Mouse (Mus musculus): ENCODE data around the gene Olfr1360.
"Not testable (repeated sequence)": the region's sequence is repeated elsewhere in the genome, so short reads cannot be mapped to it uniquely, and the experiment has no call there.

Gene Olfr1360

GRCm38 (mm10) chr13:21677305-21677704 lies at the start of gene Olfr1360:
TSS of gene Olfr1360 (minus strand) at chr13:21677405.
- DNase-seq: no peak

- no peak for DNase-seq
These were observed 46.0 kb upstream of the Olfr1360 start for GRCm38 (mm10) chr13:21722993-21723836.

- DNase-seq: no peak
These were observed 45.2 kb upstream of the Olfr1360 start for GRCm38 (mm10) chr13:21722373-21722925.

GRCm38 (mm10) chr13:21721757-21722372 lies 44.7 kb upstream of the Olfr1360 start, which contains the start of gene Hist1h2bm:
TSS of gene Hist1h2bm (plus strand) at chr13:21722044.
- DNase-seq: peak; percentile 10

GRCm38 (mm10) chr13:21721107-21721756 lies 44.0 kb upstream of the Olfr1360 start:
- not testable (repeated sequence) for DNase-seq

GRCm38 (mm10) chr13:21718381-21719080 lies 41.3 kb upstream of the Olfr1360 start:
- no peak for DNase-seq

DNA sequence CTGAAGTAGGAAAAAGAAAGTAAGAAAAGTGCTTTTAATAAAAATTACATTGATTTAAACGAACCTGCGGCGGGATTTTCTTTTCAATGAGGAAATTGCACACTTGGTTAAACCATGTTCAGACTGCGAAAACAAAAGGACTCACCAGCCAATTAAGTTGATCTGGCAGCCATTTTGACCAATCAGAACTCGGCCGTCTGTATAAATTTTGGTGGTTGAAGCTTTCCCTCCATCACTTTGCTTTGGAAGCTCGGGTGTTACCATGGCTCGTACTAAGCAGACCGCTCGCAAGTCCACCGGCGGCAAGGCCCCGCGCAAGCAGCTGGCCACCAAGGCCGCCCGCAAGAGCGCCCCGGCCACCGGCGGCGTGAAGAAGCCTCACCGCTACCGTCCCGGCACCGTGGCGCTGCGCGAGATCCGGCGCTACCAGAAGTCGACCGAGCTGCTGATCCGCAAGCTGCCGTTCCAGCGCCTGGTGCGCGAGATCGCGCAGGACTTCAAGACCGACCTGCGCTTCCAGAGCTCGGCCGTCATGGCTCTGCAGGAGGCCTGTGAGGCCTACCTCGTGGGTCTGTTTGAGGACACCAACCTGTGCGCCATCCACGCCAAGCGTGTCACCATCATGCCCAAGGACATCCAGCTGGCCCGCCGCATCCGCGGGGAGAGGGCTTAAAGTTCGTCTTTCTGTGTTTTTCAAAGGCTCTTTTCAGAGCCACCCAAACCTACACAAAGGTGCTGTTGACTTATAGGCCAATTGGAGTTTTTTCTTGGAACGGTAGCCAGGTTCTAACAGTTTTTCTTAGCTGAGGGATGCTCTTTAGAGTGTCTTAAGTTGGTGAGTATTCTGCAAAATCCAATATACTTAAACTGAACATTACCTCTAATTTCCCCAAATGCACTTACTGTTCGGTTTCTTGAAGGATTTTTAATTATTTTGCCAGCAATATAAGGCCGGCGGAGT lies 40.5 kb upstream of the Olfr1360 start, which contains the start of gene Hist1h3h:
TSS of gene Hist1h3h (plus strand) at position 263 of the 961 bp plus-strand sequence.
- peak; percentile 45 for DNase-seq

DNA sequence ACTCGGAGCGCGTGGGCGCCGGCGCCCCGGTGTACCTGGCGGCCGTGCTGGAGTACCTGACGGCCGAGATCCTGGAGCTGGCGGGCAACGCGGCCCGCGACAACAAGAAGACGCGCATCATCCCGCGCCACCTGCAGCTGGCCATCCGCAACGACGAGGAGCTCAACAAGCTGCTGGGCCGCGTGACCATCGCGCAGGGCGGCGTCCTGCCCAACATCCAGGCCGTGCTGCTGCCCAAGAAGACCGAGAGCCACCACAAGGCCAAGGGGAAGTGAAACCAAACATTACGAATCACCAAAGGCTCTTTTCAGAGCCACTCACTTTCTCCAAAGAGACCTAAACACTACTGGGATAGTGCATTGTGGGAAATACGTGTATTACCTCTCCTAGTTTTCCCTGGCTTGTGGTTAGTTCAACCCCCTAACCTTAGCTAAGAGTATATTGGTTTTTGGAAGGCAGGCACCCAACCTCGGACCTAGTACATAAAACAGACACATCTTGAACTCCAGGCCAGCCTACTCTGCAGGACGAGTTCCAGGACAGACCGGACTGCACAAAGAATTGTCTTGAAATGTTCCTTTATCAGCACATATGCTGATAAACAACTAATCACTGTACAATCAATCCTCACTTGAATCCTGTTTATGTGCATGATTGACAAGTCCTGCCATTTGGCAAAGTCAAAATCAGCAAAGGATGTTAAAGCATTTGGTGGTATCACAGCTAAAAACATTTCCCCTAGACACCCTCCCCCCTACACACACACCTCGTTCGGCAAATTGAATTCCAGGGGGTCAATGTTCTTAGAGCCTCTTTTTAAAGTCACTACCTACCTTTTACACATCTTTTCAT lies 39.6 kb upstream of the Olfr1360 start:
- peak; percentile 2 for DNase-seq

GRCm38 (mm10) chr13:21715864-21716539 lies 38.8 kb upstream of the Olfr1360 start, which contains the start of the genes Hist1h2bl and Hist1h2ai:
TSS of gene Hist1h2bl (minus strand) at chr13:21716143.
TSS of gene Hist1h2ai (plus strand) at chr13:21716422.
- peak; percentile 64 for DNase-seq

- DNase-seq: no peak
These were observed 38.1 kb upstream of the Olfr1360 start for GRCm38 (mm10) chr13:21715131-21715863.

DNA sequence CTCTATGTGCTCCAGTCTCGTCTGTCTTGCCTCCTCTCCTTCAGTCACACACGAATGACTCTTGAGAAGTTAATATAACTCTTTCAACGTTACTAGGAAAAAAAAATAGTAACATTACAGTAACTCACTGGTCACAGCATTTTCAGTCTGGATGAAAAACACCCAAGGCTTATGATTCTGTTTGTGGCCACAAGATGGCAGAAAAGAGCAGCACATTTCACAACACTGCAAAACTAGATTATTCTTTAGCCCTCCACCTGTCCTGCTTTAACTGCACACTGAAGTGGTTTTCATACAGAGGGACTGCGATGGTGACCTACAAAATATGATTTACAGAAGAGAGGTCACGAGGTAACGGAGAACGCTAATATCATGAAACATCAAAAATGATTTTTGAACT lies 37.5 kb upstream of the Olfr1360 start:
- peak; percentile 30 for DNase-seq

- DNase-seq: no peak
These were observed 34.5 kb upstream of the Olfr1360 start for GRCm38 (mm10) chr13:21711698-21712097.

GRCm38 (mm10) chr13:21710821-21711525 lies 33.8 kb upstream of the Olfr1360 start:
- DNase-seq: peak; percentile 55

GRCm38 (mm10) chr13:21710031-21710711 lies 33.0 kb upstream of the Olfr1360 start:
- peak; percentile 77 for DNase-seq

DNA sequence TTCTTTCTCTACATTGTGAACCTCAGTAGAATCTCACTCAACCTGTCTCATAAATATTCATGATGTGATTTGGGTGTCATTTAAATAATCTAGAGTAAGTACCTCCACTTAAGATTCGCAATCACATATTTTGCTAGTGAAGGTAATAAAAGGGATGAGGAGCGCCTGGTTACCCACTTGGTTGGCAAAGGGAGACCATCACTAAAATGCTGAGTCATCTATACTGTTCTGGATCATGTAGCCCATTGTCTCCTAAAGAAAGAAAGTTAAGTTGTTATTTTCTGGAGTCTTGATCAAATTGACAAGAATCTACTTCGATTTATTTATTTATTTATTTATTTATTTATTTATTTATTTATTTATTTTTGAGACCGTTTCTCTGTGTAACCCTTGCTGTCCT lies 29.5 kb upstream of the Olfr1360 start:
- no peak for DNase-seq

GRCm38 (mm10) chr13:21697811-21698210 lies 20.6 kb upstream of the Olfr1360 start, which contains the start of gene Olfr1359:
TSS of gene Olfr1359 (plus strand) at chr13:21698111.
- no peak for DNase-seq

GRCm38 (mm10) chr13:21663286-21663685 lies 13.9 kb downstream of the Olfr1360 start, which contains the start of gene Olfr1361:
TSS of gene Olfr1361 (minus strand) at chr13:21663386.
- DNase-seq: no peak

Data from kidney, adult 11 months (tissue).